Mouse (Mus musculus) megakaryocyte, embryonic 14.5 days (primary cell): ENCODE measurements around the gene Esyt1.

Source experiments
- FLI1 ChIP-seq: IDR thresholded peaks from 2 replicates; pipeline ENCODE4 v1.6.1; 2012; ENCODE audit warnings: low read length, inconsistent platforms, mixed read lengths
- GATA1 ChIP-seq: IDR thresholded peaks from 3 replicates; pipeline ENCODE4 v1.6.1; 2012; ENCODE audit warnings: mixed read lengths, low read length, inconsistent platforms, borderline replicate concordance

- TF ChIP-seq GATA1 (no peak), FLI1 (no peak)
Measured at GRCm38 (mm10) chr10:128510301-128510700, 15.4 kb downstream of the Esyt1 start.
